Mouse (Mus musculus) cerebellum, adult 9-10 months (tissue): Measurements from ENCODE around the gene Casp7.
"Not testable (repeated sequence)": the region's sequence is repeated elsewhere in the genome, so short reads cannot be mapped to it uniquely, and the experiment has no call there.

Source experiments
- DNase-seq: peaks from one replicate; pipeline ENCODE4 v3.0.0; 2022

Gene Casp7

GRCm38 (mm10) chr19:56396669-56397621 is at the start of gene Casp7:
TSS of gene Casp7 (plus strand) at chr19:56397129.
- DNase-seq = no peak

GRCm38 (mm10) chr19:56349295-56349694 is 47.6 kb upstream of the Casp7 start:
- no peak for DNase-seq

- DNase-seq = no peak
These were observed 43.2 kb upstream of the Casp7 start for GRCm38 (mm10) chr19:56353689-56354088.

- no peak for DNase-seq
These were observed 41.7 kb upstream of the Casp7 start for GRCm38 (mm10) chr19:56355201-56355600.

GRCm38 (mm10) chr19:56356480-56357373 is 40.2 kb upstream of the Casp7 start:
- peak; percentile 25 for DNase-seq

GRCm38 (mm10) chr19:56357374-56357708 is 39.6 kb upstream of the Casp7 start:
- DNase-seq = not testable (repeated sequence)

GRCm38 (mm10) chr19:56358890-56359289 is 38.0 kb upstream of the Casp7 start:
- DNase-seq = no peak

GRCm38 (mm10) chr19:56363721-56364460 is 33.0 kb upstream of the Casp7 start:
- DNase-seq = no peak

GRCm38 (mm10) chr19:56364563-56364962 is 32.4 kb upstream of the Casp7 start:
- DNase-seq = no peak

GRCm38 (mm10) chr19:56366168-56366567 is 30.8 kb upstream of the Casp7 start:
- no peak for DNase-seq

- DNase-seq = no peak
These were observed 30.3 kb upstream of the Casp7 start for GRCm38 (mm10) chr19:56366625-56367024.

GRCm38 (mm10) chr19:56367778-56368177 is 29.2 kb upstream of the Casp7 start:
- DNase-seq = no peak

GRCm38 (mm10) chr19:56368912-56369311 is 28.0 kb upstream of the Casp7 start:
- DNase-seq = no peak

GRCm38 (mm10) chr19:56370389-56371150 is 26.4 kb upstream of the Casp7 start:
- DNase-seq = no peak

- no peak for DNase-seq
These were observed 24.7 kb upstream of the Casp7 start for GRCm38 (mm10) chr19:56372226-56372625.

- no peak for DNase-seq
These were observed 23.7 kb upstream of the Casp7 start for GRCm38 (mm10) chr19:56373246-56373645.

GRCm38 (mm10) chr19:56374011-56374410 is 22.9 kb upstream of the Casp7 start:
- no peak for DNase-seq

- no peak for DNase-seq
These were observed 18.9 kb upstream of the Casp7 start for GRCm38 (mm10) chr19:56378007-56378406.

GRCm38 (mm10) chr19:56378554-56379172 is 18.3 kb upstream of the Casp7 start:
- DNase-seq = no peak

GRCm38 (mm10) chr19:56380341-56380740 is 16.6 kb upstream of the Casp7 start:
- no peak for DNase-seq

GRCm38 (mm10) chr19:56381407-56381806 is 15.5 kb upstream of the Casp7 start:
- DNase-seq = no peak

- DNase-seq = no peak
These were observed 11.4 kb upstream of the Casp7 start for GRCm38 (mm10) chr19:56385546-56385945.
